ENCODE assay signal across 11 mouse cellular contexts in the genomic region with DNA sequence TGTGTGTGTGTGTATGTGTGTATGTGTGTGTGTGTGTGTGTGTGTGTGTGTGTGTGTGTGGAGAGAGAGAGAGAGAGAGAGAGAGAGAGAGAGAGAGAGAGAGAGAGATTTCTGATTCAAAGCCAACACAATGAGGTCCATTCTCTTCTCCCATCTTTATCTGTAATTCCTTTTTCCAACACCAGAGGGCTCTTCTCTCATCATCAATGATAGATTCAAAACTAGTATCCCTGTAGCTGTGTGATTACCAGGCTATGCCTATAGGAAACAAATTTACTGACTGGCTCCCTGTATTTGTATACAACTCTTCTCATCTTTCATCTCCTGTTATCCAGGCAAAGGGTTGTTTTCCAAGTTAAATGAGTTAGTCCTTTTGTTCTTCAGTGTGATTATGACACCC.
DNase-seq lines count a peak whose midpoint lies in the region; ATAC-seq and TF ChIP-seq lines count a peak whose summit lies in the region.
"Had no signal": no experiment of that assay in that cellular context is flagged by ENCODE, and none has a peak within 500 bp of the region (broad histone marks: within the 10 kb centered on the region; RNA-seq: fewer than 3 reads in every experiment).

No protein-coding gene starts in this region.

- no peaks in the 10 kb centered on the region for H3K9me3 ChIP-seq in kidney, postnatal 0 days (replicated peaks; ENCODE audit: low read length)
- H3K9me3 ChIP-seq: limb, embryonic 15.5 days had no signal

- no peak overlapping the region for H3K9ac ChIP-seq in kidney, postnatal 0 days (ENCODE audit: low read depth, low read length)
- H3K9ac ChIP-seq: limb, embryonic 15.5 days had no signal

- H3K4me2 ChIP-seq in kidney, postnatal 0 days (ENCODE audit: low read length) = no peak overlapping the region
- H3K4me2 ChIP-seq: limb, embryonic 15.5 days had no signal

- H3K27me3 ChIP-seq in kidney, postnatal 0 days (ENCODE audit: insufficient read depth, low read length) = no peaks in the 10 kb centered on the region
- H3K27me3 ChIP-seq: limb, embryonic 15.5 days had no signal

- H3K4me3 ChIP-seq in kidney, postnatal 0 days (replicated peaks; ENCODE audit: low read depth, low read length) = no peak overlapping the region
- H3K4me3 ChIP-seq: limb, embryonic 15.5 days had no signal

- TF ChIP-seq CTCF in kidney, postnatal 0 days (IDR thresholded peaks at IDR 0.05; ENCODE audit: low read depth) = peak; percentile 42; the same call in 1 of the 2 replicates

- no peaks in the 10 kb centered on the region for H3K4me1 ChIP-seq in kidney, postnatal 0 days (replicated peaks; ENCODE audit: insufficient read depth, low read length)
- H3K4me1 ChIP-seq: limb, embryonic 15.5 days had no signal

- no peak for ATAC-seq in kidney, postnatal 0 days (replicated peaks; ENCODE audit: low FRiP score, low read depth)
- no peak; the same call in 1 of the 2 replicates for ATAC-seq in erythroid progenitor cell, adult 5-6 weeks (replicated peaks; ENCODE audit: low FRiP score, poor library complexity, severe bottlenecking)
- no peak for ATAC-seq in megakaryocyte-erythroid progenitor cell, adult 5-6 weeks (replicated peaks; ENCODE audit: low FRiP score, low TSS enrichment, poor library complexity, severe bottlenecking)

- H3K27ac ChIP-seq in kidney, postnatal 0 days = no peak overlapping the region
- H3K27ac ChIP-seq: limb, embryonic 15.5 days had no signal

- no peaks in the 10 kb centered on the region for H3K36me3 ChIP-seq in kidney, postnatal 0 days (ENCODE audit: insufficient read depth, low read length)
- H3K36me3 ChIP-seq: limb, embryonic 15.5 days had no signal

- DNase-seq in kidney, postnatal 0 days (ENCODE audit: low spot score) = peak; percentile 10
- DNase-seq in kidney, postnatal 25 days = no peak
- peak; percentile 61 for DNase-seq in CD4-positive, CD25-positive, alpha-beta regulatory T cell, adult 2 months (ENCODE audit: low read depth, low spot score)
- peak; percentile 19 for DNase-seq in MEL-GATA-1-ER (ENCODE audit: extremely low read depth, low read depth)
- peak; percentile 71 for DNase-seq in induced T-regulatory cell, adult 2 months (ENCODE audit: low read depth)
- DNase-seq: cerebellum, adult 8-10 months; kidney, postnatal 10 days; thymus, postnatal 4 days had no signal

Comparison
In these comparisons a context has a peak if more than half of its experiments do, and no peak if none do; other contexts are left out.
1. DNase-seq: peak in kidney, postnatal 0 days (single experiment), CD4-positive, CD25-positive, alpha-beta regulatory T cell, adult 2 months (single experiment), MEL-GATA-1-ER (single experiment) and induced T-regulatory cell, adult 2 months (single experiment); none in kidney, postnatal 25 days (0 of 2).